Mouse (Mus musculus) natural killer cell, adult 2 months (primary cell): ENCODE measurements around the gene Depdc7.

Experiments
- DNase-seq, 2 experiments: peaks; one replicate each; pipeline ENCODE4 v3.0.0; 2022; ENCODE audit warnings: low spot score in 2 of 2

The Depdc7 gene

DNA sequence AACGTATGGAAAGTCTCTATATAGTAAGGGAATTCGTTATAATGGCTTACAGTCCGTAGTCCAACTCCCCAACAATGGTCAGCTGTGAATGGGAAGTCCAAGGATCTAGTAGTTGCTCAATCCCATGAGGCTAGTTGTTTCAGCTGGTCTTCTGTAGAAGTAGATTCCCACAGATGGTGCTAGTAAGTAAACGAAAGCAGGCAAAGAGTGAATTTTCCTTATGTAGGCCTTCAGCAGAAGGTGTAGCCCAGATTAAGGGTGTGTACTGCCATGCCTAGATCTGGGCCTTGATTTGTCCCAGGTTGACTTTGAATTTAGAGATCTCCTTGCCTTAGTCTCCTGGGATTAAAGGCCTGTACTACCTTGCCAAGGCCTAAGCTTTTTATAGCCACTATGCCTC is 26.4 kb downstream of the Depdc7 start, which contains the start of gene Pin1rt1:
TSS of gene Pin1rt1 (minus strand) at position 101 of the 400 bp plus-strand sequence.
- no peak for DNase-seq

DNA sequence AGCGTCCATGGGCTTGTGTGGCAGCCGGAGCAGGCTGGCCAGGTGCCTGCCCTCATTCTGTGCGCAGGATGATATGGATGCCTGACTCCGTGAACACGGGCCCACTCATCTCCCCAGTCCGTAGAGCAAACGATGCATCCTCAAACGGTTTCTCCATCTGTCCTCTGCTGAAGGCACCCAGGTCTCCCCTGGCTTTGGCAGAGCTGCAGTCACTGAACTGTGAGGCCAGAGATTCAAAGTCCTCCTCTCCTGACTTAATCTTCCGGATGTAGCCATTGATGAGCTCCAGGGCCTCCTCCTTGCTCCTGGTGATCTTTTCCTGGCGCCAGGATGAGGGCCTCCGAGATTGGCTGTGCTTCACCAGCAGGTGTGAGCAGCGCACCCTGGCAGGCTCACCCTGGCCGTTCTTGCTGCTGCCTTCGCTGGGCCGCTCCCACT is 28.4 kb downstream of the Depdc7 start:
- DNase-seq: no peak

DNA sequence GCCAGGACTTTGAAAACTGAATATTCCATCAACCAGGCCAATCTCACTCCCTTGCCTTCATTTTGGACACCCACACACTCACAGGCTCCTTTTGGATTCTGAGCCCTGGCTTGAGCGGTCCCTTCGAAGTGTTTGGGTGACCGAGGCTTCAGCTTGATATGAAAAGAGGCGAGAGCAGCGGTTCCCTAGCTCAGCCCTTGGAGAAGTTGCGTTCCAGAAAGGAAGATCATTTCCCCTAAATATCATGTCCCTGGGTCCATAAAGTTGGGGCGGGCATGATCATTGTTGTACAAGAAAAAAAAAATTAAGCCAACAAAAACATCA is 30.2 kb downstream of the Depdc7 start:
- DNase-seq: no peak

DNA sequence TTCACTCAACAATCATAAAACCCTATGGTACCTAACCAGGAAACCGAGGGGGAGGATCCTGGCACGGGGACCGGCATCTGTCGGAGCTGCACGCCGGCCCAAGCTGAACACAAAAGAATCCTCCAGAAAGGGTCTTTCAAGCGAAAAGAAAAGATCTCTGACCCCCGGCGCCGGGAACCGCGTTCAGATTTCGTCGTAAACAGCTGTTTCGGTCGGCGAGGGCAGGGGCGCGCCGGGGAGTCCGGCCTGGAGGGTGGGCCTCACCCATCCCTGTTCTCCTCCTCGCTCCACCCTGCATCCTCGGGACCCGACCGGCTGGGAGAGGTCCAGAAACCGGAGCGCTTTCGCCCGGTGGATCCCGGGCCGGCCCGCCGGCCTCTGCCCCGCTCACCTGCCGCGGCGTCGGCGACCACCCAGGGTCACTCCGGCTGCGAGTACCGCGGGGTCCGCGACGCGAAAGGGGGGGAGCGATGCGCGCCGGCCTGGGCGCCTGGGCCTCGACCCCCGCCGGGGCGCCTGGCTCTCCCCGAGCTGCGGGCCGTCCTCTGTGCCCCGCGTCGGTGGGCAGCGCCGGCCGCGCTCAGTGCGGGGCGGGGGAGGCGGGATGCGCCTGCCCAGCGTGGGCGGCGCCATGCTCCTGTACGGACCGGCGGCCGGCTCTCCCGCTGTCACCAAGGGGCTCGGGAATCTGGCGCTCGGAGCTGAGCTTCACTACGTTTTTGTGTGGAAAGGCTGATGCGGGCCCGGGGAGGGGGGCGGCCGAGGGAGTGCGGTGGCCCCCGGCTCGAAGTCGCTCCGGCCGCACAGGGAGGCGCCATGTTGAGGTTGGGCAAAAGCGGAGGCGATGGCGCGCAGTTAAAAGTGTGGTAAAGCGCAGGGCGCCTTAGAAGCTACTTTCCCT is 30.8 kb downstream of the Depdc7 start, which contains the start of gene Tcp11l1:
TSS of gene Tcp11l1 (minus strand) at position 585 of the 901 bp plus-strand sequence.
- DNase-seq: peak; percentile 31 to 33

DNA sequence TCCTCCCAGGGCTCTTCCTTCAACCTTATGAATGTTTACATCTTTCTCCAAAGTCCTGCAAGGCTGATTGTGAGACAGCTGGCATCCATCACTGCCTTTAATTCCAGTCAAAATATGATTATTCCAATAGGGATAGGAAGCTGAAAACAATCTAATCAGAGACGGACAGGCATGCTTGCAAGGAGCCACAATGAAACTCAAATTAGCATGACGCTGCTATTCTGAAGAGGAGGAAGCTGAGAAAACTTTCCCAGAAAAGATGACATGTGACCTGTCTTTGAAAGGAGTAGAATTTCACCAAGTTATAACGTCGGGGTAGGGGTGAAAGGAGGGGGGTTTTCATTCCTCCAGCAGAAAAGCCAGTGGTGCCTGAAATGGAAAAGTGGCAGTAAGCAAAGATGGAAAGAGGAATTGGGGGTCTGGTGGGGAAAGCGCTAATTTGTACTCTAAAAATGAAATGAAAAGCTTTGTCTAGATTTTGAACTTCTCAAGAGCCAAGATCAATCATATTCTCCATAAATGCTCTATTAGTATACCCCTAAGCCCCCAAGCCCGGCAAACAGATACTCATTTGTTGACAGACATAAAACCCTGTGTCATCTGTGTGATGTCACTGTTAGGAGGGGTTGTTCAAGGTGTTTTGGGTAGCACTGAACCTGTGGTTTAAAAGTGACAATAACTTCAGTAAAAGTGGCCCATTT is 31.9 kb downstream of the Depdc7 start:
- DNase-seq: no peak

DNA sequence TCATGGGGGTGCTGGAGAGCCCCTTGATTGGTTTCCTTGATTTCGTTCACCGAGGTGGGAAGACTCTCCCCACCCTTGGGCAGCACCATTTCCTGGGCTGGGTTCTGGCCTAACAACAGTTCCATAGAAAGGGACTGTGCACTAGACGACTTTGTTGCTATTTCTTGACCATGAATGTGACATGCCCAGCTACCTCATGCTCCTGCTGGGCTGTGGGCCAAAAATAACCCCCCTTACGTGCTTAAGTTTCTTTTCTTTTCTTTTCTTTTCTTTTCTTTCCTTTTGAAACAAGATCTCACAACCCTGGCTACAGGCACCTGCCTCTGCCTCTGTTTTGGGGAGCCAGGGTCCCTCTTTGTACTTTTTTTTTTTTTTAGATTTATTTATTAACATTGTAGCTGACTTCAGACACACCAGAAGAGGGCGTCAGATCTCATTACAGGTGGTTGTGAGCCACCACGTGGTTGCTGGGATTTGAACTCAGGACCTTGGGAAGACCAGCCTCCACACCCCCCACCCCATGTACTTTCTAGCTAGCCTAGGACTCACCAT is 32.8 kb downstream of the Depdc7 start:
- DNase-seq: no peak

DNA sequence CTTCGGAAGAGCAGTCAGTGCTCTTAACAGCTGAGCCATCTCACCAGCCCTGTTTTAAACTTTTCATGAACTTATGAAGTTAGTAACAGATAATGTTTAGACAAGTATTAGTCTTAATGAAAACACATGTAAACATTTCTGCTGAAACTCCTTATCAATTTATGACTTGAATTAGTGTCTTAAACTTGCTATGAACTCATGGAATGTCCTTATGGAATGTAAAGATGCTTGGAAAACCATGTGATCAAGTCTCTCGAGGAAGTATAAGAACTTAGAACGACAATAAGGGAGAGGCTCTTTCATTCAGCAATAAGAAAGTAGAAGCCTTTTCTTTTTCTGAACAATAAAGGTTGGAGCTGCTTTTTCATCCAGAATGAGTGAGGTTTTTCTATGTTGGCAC is 38.3 kb downstream of the Depdc7 start:
- DNase-seq: no peak

DNA sequence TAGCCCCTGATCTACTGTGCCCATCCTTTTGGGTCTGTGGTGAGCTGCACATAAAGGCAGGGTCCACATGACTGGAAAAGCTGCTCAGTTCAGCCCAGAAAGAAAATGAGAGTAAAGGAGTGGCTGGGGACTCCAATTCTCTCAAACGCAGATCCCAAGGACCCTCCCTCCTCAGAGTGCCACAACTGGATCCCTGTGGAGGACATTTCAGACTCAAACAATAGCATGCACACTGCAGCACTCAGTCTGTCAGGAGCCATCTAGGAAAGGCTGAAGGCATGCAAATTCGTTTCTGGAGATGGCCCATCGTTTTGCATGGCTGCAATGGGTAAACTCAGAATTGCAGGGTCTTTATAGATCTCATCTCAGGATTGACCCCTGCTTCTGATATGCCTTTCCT is 39.5 kb downstream of the Depdc7 start:
- no peak for DNase-seq

DNA sequence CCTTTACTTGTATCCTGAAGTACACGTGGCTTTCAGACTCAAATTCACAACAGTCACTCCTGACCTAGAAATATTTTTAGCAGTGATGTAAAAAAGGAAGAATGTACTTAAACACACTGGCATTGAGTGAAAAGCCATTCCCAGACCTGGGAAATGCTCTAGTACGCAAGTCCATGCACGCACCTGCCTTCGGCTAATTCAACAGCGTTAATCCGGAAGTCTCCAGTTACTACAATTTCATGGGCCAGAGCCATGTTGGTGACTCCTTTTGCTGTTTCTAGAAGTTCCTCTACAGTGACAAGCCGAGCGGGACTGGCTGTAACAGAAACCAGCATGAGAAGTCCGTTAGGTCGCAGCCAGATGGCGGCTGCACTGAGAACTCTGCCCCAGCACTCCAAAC is 43.0 kb downstream of the Depdc7 start:
- DNase-seq: no peak

DNA sequence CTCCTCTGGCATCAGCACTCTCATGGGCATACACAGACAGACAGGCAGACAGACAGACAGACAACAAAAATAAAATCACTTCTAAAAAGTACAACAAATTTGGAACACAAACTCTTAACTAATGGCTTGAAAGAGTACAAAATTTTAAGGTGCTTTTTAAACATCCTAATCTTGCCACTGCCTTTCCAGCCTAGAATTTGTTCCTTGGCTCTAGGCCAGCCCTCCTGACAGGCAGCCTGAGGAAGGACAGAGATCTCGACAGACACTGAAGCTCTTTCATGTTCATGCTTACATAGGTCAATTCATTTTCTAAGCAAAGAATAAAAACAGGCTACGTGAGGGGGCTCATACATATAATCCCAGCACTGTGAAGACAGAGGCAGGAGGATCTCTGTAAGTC is 50.1 kb downstream of the Depdc7 start:
- no peak for DNase-seq

DNA sequence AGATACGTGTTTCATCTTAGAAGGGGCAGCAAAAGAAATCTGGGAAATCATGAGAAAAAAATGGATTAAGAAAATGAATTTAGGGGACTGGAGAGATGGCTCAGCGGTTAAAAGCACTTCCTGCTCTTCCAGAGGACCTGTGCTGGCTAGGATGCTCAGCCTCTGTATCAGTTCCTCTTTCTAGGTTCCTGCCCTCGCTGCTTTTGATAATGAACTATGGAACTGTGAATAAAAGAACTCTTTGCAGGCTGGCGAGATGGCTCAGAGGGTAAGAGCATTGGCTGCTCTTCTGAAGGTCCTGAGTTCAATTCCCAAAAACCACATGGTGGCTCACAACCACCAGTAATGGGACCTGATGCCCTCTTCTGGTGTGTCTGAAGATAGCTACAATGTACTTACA is 52.0 kb downstream of the Depdc7 start:
- DNase-seq: no peak

DNA sequence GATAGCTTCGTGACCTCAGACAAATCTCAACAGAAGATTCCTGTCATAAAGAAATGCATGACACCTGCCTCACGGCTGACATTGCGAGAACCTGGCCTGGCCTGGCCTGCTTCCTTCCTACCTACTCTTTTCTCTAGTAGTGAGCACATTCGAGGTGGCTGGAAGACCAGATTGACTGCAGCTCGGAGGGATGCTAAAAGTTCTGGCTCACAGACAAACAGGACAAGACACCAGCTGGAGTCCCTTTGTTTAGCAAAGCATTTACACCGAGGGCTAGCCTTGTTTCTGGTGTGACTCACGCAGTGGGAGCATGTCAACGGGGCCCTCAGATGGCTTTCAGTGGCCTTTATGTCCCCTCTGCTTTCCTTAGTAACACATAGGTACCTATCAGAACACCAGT is 54.0 kb downstream of the Depdc7 start:
- no peak for DNase-seq

DNA sequence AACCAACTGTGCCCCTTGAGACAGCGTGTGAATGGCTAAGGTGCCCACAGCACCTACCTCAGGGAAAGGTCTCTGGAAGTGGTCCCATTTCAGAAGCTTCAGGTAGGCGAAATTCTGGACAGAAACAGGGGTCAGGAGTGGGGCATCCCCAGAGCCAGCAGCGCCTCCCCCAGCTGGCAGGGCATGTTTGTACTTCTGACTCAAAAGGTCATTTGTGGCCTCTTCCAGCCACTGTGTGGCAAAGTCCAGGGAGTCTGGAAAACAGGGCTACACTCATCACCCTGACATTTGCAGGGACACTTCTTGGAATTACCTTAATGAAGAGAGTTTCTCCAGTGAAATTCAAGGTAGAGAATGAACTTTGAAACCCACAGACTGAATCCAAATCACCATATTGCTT is 54.4 kb downstream of the Depdc7 start:
- DNase-seq: no peak

DNA sequence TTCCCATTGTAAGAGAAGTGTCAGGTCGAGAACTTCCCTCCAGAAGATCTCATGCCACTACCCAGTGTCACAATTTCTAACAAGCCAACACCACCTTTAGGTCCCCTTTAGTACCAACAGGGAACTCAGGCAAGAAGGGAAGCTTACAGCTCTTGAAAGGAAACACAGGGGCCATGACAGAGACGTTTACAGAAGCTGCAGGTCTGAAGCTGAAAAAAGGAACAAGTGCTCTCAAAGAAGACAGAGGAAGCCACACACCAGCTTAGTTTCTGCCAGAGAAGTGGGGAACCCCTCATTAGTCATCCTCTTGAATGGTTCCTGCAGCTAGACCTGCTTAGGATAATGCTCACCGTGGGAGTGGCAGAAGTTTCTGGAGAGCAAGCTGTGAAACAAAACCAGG is 55.4 kb downstream of the Depdc7 start:
- no peak for DNase-seq

DNA sequence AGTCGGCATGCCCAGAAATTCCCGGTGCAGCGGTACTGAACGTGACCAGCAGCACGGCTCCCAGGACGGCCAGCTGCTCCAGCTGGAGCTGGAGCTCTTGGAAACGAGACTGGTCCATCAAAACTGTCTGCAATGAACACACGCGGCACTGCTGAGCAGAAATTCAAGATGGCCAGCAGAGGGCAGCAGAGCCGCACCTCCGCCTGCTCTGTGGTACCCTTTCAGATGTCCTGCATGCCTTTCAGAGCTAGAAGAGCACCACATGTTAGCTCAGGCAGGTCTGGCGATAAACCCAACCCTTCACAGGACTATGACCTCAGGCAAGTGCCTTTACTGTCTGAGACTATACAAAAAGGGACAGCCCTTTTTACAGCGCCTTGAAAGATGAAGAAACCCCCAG is 57.3 kb downstream of the Depdc7 start:
- peak; percentile 34 to 59 for DNase-seq

DNA sequence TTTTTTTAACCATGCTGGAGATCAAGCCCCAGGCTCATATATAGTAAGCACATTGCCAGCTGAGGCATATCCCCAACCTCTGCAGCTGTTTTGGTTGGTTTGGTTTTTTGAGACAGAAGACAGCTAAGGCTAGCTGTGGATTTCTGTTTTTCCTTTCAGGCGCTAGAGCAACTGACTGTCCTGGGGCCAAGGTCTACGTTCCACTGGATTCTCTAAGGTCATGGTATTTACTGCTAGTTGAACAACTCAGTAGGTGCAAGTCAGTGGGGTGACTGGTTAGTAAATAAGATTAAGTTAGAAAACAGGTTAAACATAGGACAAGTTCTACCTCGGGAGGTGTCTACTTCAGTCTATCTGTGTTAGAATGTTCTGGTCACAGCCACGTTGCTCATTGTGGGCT is 57.9 kb downstream of the Depdc7 start:
- DNase-seq: no peak

DNA sequence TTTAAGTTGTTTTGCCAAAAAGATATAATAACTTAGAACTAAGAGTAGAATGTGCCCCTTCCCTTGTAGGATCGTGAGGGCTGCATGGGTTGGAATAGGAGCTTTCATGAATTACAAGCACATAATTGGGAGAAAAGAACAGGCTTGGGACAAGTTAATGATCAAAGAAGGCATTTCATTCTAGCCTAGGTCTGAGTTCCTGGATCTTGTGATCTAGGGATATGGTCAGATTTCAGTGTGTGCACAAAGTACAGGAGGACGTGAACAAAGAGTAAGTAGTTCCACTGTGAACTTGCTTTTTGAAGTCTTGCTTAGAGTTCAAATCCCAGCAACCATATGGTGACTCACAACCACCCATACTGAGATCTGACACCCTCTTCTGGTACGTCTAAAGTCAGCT is 65.4 kb downstream of the Depdc7 start:
- no peak for DNase-seq
